Mouse (Mus musculus) effector memory CD4-positive, alpha-beta T cell, adult 5 months (primary cell): ENCODE results near the gene Dpy19l2. TPM values are rescaled to one million over a fixed set of nuclear protein-coding genes. Genes with fewer than 3 reads are reported as not detected.

Source experiments
- polyA plus RNA-seq: library from polyadenylated mRNA; unstranded; fragments of 100-300 nt; shearing (Covaris generic); gene quantifications from one replicate; pipeline ENCODE4 v1.2.1, GENCODE M21; 2017

The Dpy19l2 gene
- not detected for polyA plus RNA-seq

DNA sequence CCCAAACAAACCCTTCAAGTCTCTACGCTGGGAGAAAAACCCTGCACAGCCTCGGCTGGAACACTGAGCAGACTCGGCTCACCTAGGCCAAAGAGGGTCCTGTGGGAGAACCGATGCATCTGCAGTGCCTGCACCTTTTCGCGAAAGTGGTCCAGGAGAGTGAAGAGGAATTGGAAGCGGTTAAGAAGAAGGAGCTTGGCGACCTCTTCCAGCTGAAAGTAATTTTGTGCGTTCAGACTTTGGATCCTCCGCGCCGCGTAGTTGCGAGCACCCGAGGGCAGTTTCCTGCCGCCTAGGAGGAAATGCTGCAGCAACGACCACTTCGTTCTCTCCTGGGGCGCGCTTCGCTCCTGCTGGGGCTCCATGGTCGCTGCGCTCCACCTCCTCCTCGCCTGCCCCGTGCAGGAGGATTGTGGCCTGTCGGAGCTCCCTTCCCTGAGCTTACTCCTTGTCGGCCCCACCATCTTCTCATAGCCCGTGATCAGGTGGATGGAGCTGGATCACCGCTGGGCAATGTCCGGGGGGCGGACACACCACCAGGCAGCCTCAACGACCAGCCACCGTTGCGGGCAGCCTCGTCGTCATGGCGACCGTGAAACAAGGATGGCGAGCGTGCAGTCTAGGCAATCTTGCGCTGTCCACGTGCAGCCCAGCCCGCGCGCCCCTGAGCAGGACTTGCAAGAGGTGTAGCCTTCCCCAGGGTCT lies at the start of gene Dpy19l2:
Gene Dpy19l2, minus strand, starts transcription at position 594 of the 705 bp plus-strand sequence.

DNA sequence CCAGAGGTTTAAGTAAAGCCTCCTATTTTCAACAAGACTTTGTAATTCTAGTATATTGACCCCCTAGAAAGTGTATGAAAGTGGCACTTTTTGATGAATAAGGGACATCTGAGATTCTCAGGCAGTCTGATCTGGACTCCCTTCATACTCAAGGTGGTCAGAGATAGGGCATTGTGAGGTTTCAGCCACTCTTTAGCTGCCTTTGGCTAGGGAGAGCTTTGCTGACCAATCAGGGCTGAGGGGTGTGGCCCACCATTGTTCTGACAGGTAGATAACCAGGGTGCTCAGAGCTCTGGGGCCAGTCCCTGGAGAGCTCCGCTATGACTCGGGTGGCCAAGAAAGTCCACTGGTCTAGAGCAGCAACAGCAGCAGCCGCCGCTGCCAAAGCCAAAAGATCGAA lies 71.2 kb downstream of the Dpy19l2 start, which contains the start of gene Cypt4:
Gene Cypt4, plus strand, starts transcription at position 301 of the 400 bp plus-strand sequence.

Other genes starting within 250 kb of the Dpy19l2 start
- gene Dpy19l1, start 193.2 kb downstream of the Dpy19l2 start, polyA plus RNA-seq: 22.2 TPM
- gene Cypt4, start 71.1 kb downstream of the Dpy19l2 start, polyA plus RNA-seq: not detected
- not detected for gene Tbx20, start 78.0 kb upstream of the Dpy19l2 start, polyA plus RNA-seq